Mouse (Mus musculus): Measurements from ENCODE around the gene Cfap54. TPM values are rescaled to one million over a fixed set of nuclear protein-coding genes. Genes with fewer than 3 reads are reported as not detected.

The Cfap54 gene
- polyA plus RNA-seq, 3 experiments from 2014 or later, result 0.70 to 2.5 (median 0.93) TPM

GRCm38 (mm10) chr10:93053315-93053714, 28.1 kb downstream of the Cfap54 start:
- no peak for ATAC-seq

- peak; percentile 91 for ATAC-seq
These were observed 30.2 kb downstream of the Cfap54 start for GRCm38 (mm10) chr10:93051016-93051726.

GRCm38 (mm10) chr10:93050571-93050970, 30.8 kb downstream of the Cfap54 start:
- no peak for ATAC-seq

- no peak for ATAC-seq
These were observed 38.2 kb downstream of the Cfap54 start for GRCm38 (mm10) chr10:93043195-93043594.

GRCm38 (mm10) chr10:93041850-93042249, 39.6 kb downstream of the Cfap54 start:
- peak; percentile 89 for ATAC-seq

- ATAC-seq, result peak; percentile 60
These were observed 40.0 kb downstream of the Cfap54 start for GRCm38 (mm10) chr10:93041392-93041791.

GRCm38 (mm10) chr10:93036532-93036931, 44.9 kb downstream of the Cfap54 start:
- no peak for ATAC-seq

- no peak for ATAC-seq
These were observed 45.9 kb downstream of the Cfap54 start for GRCm38 (mm10) chr10:93035489-93035888.

- ATAC-seq, result no peak
These were observed 58.1 kb downstream of the Cfap54 start for GRCm38 (mm10) chr10:93023295-93023694.

- ATAC-seq, result peak; percentile 35
These were observed 67.2 kb downstream of the Cfap54 start for GRCm38 (mm10) chr10:93014059-93014795.

- ATAC-seq, result no peak
These were observed 70.3 kb downstream of the Cfap54 start for GRCm38 (mm10) chr10:93011085-93011484.

- peak; percentile 83 for ATAC-seq
These were observed 74.4 kb downstream of the Cfap54 start for GRCm38 (mm10) chr10:93006970-93007369.

GRCm38 (mm10) chr10:93006405-93006804, 75.0 kb downstream of the Cfap54 start:
- peak; percentile 87 for ATAC-seq

- no peak for ATAC-seq
These were observed 82.9 kb downstream of the Cfap54 start for GRCm38 (mm10) chr10:92998536-92998935.

GRCm38 (mm10) chr10:92995186-92995585, 86.2 kb downstream of the Cfap54 start:
- ATAC-seq, result no peak

- no peak for ATAC-seq
These were observed 87.1 kb downstream of the Cfap54 start for GRCm38 (mm10) chr10:92994340-92994739.

GRCm38 (mm10) chr10:92992526-92992925, 88.9 kb downstream of the Cfap54 start:
- ATAC-seq, result no peak

GRCm38 (mm10) chr10:92990576-92990975, 90.8 kb downstream of the Cfap54 start:
- ATAC-seq, result no peak

GRCm38 (mm10) chr10:92965134-92965533, 116.3 kb downstream of the Cfap54 start:
- no peak for ATAC-seq

- no peak for ATAC-seq
These were observed 131.4 kb downstream of the Cfap54 start for GRCm38 (mm10) chr10:92950044-92950443.

- no peak for ATAC-seq
These were observed 138.4 kb downstream of the Cfap54 start for GRCm38 (mm10) chr10:92942848-92943645.

- no peak for ATAC-seq
These were observed 139.8 kb downstream of the Cfap54 start for GRCm38 (mm10) chr10:92941616-92942015.

- ATAC-seq, result no peak
These were observed 143.6 kb downstream of the Cfap54 start for GRCm38 (mm10) chr10:92937741-92938285.

Measured in inflammation-experienced regulatory T-cells, adult 6 months (primary cell).